Mouse (Mus musculus): ENCODE data around the gene Cers6.
A peak's percentile ranks its signal among the peaks of the same experiment; 100 is the strongest.

Gene Cers6

GRCm38 (mm10) chr2:69071440-69072235 lies 210.4 kb downstream of the Cers6 start:
- no peak for DNase-seq (ENCODE audit: low spot score)

- DNase-seq (ENCODE audit: low spot score), result peak; percentile 48
These were observed 215.9 kb downstream of the Cers6 start for GRCm38 (mm10) chr2:69077189-69077588.

DNA sequence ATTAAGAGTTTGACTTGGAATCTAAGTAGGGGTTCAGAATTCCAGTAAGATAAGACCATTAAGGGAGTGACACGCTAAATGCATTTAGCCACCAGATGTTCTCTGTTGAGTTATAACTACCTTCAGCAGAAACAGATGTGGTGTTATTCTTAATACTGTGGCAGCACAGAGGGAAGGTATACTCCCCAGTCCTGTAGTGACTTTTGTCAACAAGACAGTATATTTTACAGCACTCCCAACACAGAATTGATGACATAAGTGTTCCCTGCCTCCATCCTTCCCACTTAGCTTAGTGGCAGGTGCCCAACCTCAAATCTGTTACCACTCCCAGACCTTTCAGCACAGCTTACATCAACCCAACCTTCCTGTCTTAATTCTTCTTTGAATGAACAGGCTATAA lies 219.5 kb downstream of the Cers6 start:
- DNase-seq (ENCODE audit: low spot score), result no peak

GRCm38 (mm10) chr2:69082499-69083197 lies 221.4 kb downstream of the Cers6 start:
- DNase-seq (ENCODE audit: low spot score), result no peak

DNA sequence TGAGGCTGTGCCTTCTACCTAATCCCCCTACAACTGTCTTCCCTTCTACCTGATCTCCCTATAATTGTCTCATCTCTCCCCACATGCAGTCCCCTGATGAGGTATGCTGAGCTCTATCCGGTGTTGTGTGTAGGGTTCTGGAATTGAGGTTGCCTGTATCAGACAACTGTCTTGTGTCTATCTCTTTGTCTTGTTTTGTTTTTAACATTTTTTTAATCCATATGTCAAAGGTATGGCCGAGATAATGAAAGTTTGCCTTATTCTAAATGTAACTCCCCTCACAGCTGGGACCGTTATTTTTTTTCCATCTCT lies 221.9 kb downstream of the Cers6 start:
- DNase-seq (ENCODE audit: low spot score), result no peak

DNA sequence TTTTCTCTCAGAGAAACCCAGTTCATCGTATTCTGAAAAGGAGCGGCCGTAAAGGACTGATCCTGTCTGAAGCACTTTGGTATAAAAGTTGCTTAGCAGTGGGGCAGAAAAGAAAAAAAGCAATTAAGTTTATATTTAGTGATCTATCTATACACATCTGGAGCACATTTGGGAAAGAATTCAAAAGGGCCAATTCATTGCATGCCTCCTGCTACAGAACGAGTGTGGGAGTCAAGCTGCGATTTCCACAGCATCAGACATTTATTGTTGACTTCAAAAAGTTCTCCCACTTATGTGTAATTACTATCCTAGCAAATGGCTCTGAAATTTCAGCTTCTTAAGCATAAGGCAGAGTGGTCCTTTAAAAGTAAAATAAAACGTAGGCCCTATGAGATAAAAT lies 223.2 kb downstream of the Cers6 start:
- no peak for DNase-seq (ENCODE audit: low spot score)

DNA sequence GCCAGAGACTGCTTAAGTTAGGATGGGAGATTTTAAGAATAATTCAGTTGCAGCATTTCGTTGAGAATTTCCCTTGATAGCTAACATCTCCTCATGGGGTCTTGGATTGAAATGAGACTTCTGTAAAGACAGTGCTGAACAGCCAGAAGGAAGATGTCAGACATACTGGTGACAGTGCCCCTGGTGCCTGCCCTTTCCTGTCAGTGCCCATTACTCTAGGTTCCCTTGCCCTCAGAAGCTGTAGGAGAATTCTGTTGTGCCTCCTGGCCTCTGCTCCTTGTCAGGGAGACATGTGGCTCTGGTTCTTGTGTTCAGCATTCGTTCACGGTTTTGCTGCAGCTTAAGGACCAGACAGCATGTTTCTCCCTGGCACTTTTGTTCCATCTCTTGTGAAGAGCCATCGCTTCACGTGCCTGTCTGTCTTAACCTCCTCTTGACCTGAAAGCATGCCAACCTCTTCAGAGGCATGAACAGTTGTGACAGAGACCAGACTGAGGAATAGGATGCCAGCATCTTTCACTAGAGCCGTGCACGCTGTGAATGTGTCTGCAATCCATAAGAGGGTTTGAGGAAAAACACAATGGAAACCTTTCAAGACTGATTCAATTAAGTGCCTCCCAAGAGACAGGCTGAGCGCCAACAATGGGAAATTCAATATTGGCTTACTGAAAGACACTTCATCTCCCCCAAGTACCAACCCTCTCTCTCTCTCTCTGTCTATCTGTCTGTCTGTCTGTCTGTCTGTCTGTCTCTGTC lies 225.4 kb downstream of the Cers6 start:
- peak; percentile 92 for DNase-seq (ENCODE audit: low spot score)

- no peak for DNase-seq (ENCODE audit: low spot score)
These were observed 234.6 kb downstream of the Cers6 start for GRCm38 (mm10) chr2:69095836-69096235.

DNA sequence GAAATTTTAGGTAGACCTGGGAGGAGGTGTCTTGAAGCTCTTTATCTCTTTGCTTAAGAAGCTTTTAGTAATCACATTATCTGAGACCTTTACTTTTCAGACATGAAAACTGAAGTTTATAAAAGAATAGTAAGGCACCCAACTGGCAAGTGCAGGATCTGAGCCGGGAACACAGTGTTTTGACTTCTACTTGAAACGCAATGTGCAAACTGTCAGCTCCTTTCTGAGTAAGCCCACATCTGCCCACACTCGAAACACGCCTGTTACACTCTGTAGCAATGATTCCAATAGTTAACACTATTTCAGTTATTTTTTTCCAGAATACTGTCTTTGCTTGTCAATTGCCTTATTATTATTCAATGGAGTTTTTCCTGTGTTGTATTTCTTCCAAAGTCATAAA lies 235.6 kb downstream of the Cers6 start:
- no peak for DNase-seq (ENCODE audit: low spot score)

DNA sequence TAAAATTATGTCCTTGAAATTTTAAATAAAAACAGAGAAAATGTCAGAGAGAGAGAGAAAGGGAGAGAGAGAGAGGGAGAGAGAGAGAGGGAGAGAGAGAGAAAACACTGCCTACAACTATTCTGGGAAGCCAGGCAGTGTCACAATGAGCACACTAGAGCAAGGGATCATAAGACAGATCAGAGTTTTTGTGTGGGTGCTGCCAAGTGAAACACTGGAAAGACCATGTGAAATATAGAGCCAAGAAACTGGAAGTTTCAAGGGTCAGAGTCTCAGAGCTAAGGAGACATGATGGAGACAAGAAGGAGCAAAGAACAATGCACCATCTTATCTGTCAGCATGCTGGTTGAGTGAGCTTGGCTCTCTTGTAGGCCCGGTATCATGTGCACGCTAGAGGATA lies 236.3 kb downstream of the Cers6 start:
- no peak for DNase-seq (ENCODE audit: low spot score)

DNA sequence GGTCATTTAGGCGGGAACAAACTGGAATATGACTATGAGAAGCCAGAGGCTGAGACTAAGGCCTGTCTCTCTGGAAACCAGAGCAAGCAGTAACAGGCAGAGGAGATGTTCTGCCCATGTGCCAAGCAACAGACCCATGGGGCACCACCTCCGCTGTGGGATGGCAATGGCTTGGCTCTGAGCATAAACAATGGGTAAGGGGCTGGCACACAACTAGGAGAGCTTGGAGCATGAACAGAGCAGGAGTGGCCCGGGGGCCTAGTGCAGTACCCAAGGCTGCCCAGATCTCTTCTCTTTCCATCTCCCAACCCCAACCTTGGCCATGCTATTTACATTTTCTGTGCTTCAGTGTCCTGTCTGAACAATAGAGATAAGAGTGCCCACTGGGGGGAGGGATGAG lies 237.5 kb downstream of the Cers6 start:
- DNase-seq (ENCODE audit: low spot score), result no peak

GRCm38 (mm10) chr2:69099147-69099546 lies 237.9 kb downstream of the Cers6 start:
- DNase-seq (ENCODE audit: low spot score), result no peak

DNA sequence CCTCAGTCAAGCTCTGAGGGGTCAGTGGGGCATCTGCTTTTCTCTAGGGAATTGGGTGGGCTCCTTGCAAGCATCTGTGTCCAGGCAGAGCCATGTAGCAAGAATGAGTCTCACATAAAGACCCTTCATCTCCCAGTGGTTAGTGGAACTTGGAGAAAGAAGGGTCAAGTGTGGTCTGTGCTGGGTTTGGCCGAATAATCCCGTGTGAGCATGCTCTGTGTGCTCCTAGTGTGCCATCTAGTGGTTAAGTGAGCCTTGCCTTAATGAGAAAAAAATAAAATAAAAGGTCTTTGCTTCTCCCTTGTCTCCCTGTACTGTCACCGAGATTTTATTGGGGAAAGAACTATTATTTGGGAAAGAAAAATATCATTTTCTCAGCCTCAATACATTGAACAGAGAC lies 239.5 kb downstream of the Cers6 start:
- DNase-seq (ENCODE audit: low spot score), result peak; percentile 70

- no peak for DNase-seq (ENCODE audit: low spot score)
These were observed 242.3 kb downstream of the Cers6 start for GRCm38 (mm10) chr2:69103526-69103925.

- no peak for DNase-seq (ENCODE audit: low spot score)
These were observed 243.4 kb downstream of the Cers6 start for GRCm38 (mm10) chr2:69104511-69105145.

DNA sequence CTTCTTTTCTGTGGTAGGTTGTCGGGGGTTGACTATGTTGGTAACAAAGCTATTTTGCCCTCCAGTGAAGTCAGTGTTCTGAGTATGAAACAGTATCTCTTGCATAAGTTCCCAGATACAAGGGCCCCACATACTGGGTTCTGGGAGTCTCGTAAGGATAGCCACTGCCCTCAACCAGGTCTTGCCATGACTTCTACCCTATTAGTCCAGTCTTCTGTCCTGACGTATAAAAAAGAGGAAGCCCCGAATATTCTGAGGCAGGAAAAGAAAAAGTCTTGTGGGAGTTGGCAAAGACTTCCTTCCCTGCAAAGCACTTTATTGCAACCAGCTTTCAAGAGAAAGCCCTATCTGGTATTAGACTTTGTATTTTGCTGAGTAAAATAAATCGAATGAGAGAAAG lies 248.0 kb downstream of the Cers6 start:
- DNase-seq (ENCODE audit: low spot score), result no peak

GRCm38 (mm10) chr2:69109710-69110109 lies 248.5 kb downstream of the Cers6 start:
- no peak for DNase-seq (ENCODE audit: low spot score)

GRCm38 (mm10) chr2:69112609-69113008 lies 251.4 kb downstream of the Cers6 start:
- DNase-seq (ENCODE audit: low spot score), result no peak

GRCm38 (mm10) chr2:69113829-69114547 lies 252.7 kb downstream of the Cers6 start:
- DNase-seq (ENCODE audit: low spot score), result peak; percentile 46

GRCm38 (mm10) chr2:69115921-69116320 lies 254.7 kb downstream of the Cers6 start:
- DNase-seq (ENCODE audit: low spot score), result no peak

DNA sequence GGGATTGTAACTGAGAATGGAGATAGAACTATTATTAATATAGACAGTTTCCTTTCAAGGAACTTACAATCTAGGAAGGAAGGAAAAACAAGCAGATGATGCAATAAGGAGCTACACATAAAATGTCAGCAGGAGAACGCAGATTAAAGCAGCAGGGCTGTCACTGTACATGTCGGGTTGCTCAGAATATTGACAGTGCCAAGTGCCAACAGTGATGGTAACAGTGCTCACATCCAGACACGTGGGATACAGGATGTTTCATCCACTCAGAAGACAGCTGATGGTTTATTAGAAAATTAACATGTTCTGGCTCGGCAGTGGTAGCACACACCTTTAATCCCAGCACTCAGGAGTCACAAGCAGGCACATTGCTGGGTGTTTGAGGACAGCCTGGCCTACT lies 255.5 kb downstream of the Cers6 start:
- DNase-seq (ENCODE audit: low spot score), result no peak

GRCm38 (mm10) chr2:69118994-69119393 lies 257.8 kb downstream of the Cers6 start:
- DNase-seq (ENCODE audit: low spot score), result no peak

Measured in MN1 (cell line).